Mouse (Mus musculus): ENCODE results near the gene Fbxo46. TPM values are rescaled to one million over a fixed set of nuclear protein-coding genes. Genes with fewer than 3 reads are reported as not detected.
"Not testable (repeated sequence)": the region's sequence is repeated elsewhere in the genome, so short reads cannot be mapped to it uniquely, and the experiment has no call there.

Fbxo46 gene
- total and polyA plus RNA-seq, 3 experiments, result 4.0 to 11.6 (median 6.1) TPM

- TF ChIP-seq JUND (conservative IDR thresholded peaks at IDR 0.05; ENCODE audit: low read depth, low read length) (no peak), RAD21 (IDR thresholded peaks at IDR 0.05; ENCODE audit: low read depth, low read length) (no peak), POLR2A (IDR thresholded peaks at IDR 0.05; ENCODE audit: low read depth, low read length) (peak; percentile 95), SIN3A (IDR thresholded peaks at IDR 0.05; ENCODE audit: low read length) (peak; percentile 90), MEF2A (IDR thresholded peaks at IDR 0.05; ENCODE audit: borderline replicate concordance, low read depth, low read length) (0 out of 2 replicates have a peak, but pooled peaks have one; percentile 13), E2F4 (IDR thresholded peaks at IDR 0.05; ENCODE audit: insufficient replicate concordance, low read depth, low read length) (no peak), MAX (IDR thresholded peaks at IDR 0.05; ENCODE audit: low read length) (peak; percentile 91), TBP (conservative IDR thresholded peaks at IDR 0.05; ENCODE audit: low read depth, low read length) (0 out of 2 replicates have a peak, but pooled peaks have one; percentile 83), MYC (IDR thresholded peaks at IDR 0.05; ENCODE audit: low read depth, low read length) (peak; percentile 78; the same call in 1 of the 2 replicates), USF2 (conservative IDR thresholded peaks at IDR 0.05; ENCODE audit: low read depth, low read length) (no peak), BHLHE40 (IDR thresholded peaks at IDR 0.05; ENCODE audit: low read depth, low read length) (no peak), MAFK (IDR thresholded peaks at IDR 0.05; ENCODE audit: insufficient replicate concordance, low read length) (no peak), CHD2 (IDR thresholded peaks at IDR 0.05; ENCODE audit: low read length) (no peak), HCFC1 (IDR thresholded peaks at IDR 0.05; ENCODE audit: low read depth, low read length) (peak; percentile 86), MXI1 (IDR thresholded peaks at IDR 0.05; ENCODE audit: low read depth, low read length) (peak; percentile 97), NELFE (IDR thresholded peaks at IDR 0.05; ENCODE audit: low read depth, low read length) (peak; percentile 85), KAT2A (IDR thresholded peaks at IDR 0.05; ENCODE audit: insufficient replicate concordance, low read length) (peak; percentile 56; the same call in 1 of the 2 replicates), IRF4 (IDR thresholded peaks at IDR 0.05; ENCODE audit: low read depth, low read length) (peak; percentile 58; the same call in 1 of the 2 replicates), NRF1 (IDR thresholded peaks at IDR 0.05; ENCODE audit: low read depth, low read length) (peak; percentile 91)
- dilution Hi-C loops (cut with MboI; ENCODE audit: extremely low pct_ligation_motif_present, extremely low pct_unique_long_range_greater_than_20kb, low sequenced_read_pairs), result no loop called here
- Histone ChIP-seq H3K36me3 (replicated peaks in 1 of 2; ENCODE audit: control insufficient read depth in 1 of 2, insufficient read depth in 1 of 2, low read length in 1 of 2) (peaks cover 46 to 63% of the 10 kb centered on the region in 2 experiments), H3K4me3 (replicated peaks in 1 of 3; ENCODE audit: low read depth in 2 of 3, low read length in 2 of 3, poor library complexity in 1 of 3) (peak within 1 kb of the TSS; percentile 62 to 97 (median 85)), H3K27me3 (replicated peaks) (no peaks in the 10 kb centered on the region), H3K4me1 (ENCODE audit: control insufficient read depth in 1 of 2, insufficient read depth in 2 of 2) (peaks cover 6 to 39% of the 10 kb centered on the region in 2 experiments), H3K79me2 (replicated peaks; ENCODE audit: control insufficient read depth, extremely low read depth, insufficient read depth, poor library complexity, severe bottlenecking) (peaks cover 15% of the 10 kb centered on the region), H3K27ac (ENCODE audit: insufficient read depth, low read depth) (peak within 1 kb of the TSS; percentile 25), H3K9me3 (replicated peaks; ENCODE audit: low read length) (no peaks in the 10 kb centered on the region), H3K4me2 (ENCODE audit: insufficient read depth, low read depth, poor library complexity, severe bottlenecking) (peak within 1 kb of the TSS; percentile 92), H3K9ac (ENCODE audit: insufficient read depth, low read depth) (peak within 1 kb of the TSS; percentile 97)
- in situ Hi-C loops (cut with MboI; ENCODE audit: low pct_ligation_motif_present, low pct_unique_long_range_greater_than_20kb, low sequenced_read_pairs), result no loop called here
- DNase-seq (ENCODE audit: extremely low read depth), result peak; percentile 97
Observed at GRCm38 (mm10) chr7:19149626-19150025, 30.0 kb downstream of the Fbxo46 start, which contains the start of gene Snrpd2. Gene Snrpd2 (plus strand): TSS chr7:19149722.

- Histone ChIP-seq H3K9ac (ENCODE audit: insufficient read depth, low read depth) (0 out of 2 replicates have a peak overlapping the region, but pooled peaks have one; percentile 97), H3K4me3 (replicated peaks in 1 of 3; ENCODE audit: low read depth in 2 of 3, low read length in 2 of 3, poor library complexity in 1 of 3) (peak overlapping the region in 1 of 3 experiments; percentile 62)
Observed at GRCm38 (mm10) chr7:19151121-19151520, 31.5 kb downstream of the Fbxo46 start.

More at GRCm38 (mm10) chr7:19151121-19151520, 31.5 kb downstream of the Fbxo46 start:
- Histone ChIP-seq H3K4me1 (ENCODE audit: control insufficient read depth in 1 of 2, insufficient read depth in 2 of 2) (peaks cover 6 to 39% of the 10 kb centered on the region in 2 experiments), H3K36me3 (replicated peaks in 1 of 2; ENCODE audit: control insufficient read depth in 1 of 2, insufficient read depth in 1 of 2, low read length in 1 of 2) (peaks cover 40 to 65% of the 10 kb centered on the region in 2 experiments), H3K79me2 (replicated peaks; ENCODE audit: control insufficient read depth, extremely low read depth, insufficient read depth, poor library complexity, severe bottlenecking) (peaks cover 15% of the 10 kb centered on the region)
- H3K9me3 ChIP-seq (replicated peaks; ENCODE audit: low read length); dilution Hi-C loops (cut with MboI; ENCODE audit: extremely low pct_ligation_motif_present, extremely low pct_unique_long_range_greater_than_20kb, low sequenced_read_pairs); H3K27ac ChIP-seq (ENCODE audit: insufficient read depth, low read depth); in situ Hi-C loops (cut with MboI; ENCODE audit: low pct_ligation_motif_present, low pct_unique_long_range_greater_than_20kb, low sequenced_read_pairs); H3K4me2 ChIP-seq (ENCODE audit: insufficient read depth, low read depth, poor library complexity, severe bottlenecking); DNase-seq (ENCODE audit: extremely low read depth); H3K27me3 ChIP-seq (replicated peaks): not testable (repeated sequence)

Measured in CH12.LX (cell line).